Mouse (Mus musculus) T-cell, adult 66 days (primary cell): ENCODE results near the gene Fdps. TPM values are rescaled to one million over a fixed set of nuclear protein-coding genes. Genes with fewer than 3 reads are reported as not detected.

Source experiments
- total RNA-seq, 2 experiments: library from RNA; stranded (reverse); gene quantifications; 3 replicates in 1 of 2; 4 replicates in 1 of 2; pipeline ENCODE4 v1.2.4; 2023

Gene Fdps
- 10 to 100 TPM; 32.7 to 40.2 TPM for total RNA-seq

GRCm38 (mm10) chr3:89101812-89102494 is at the start of gene Fdps:
TSS of gene Fdps (minus strand) at chr3:89101959.

GRCm38 (mm10) chr3:89135958-89136357 is 34.2 kb upstream of the Fdps start, which contains the start of gene Pklr:
TSS of gene Pklr (plus strand) at chr3:89136142.

GRCm38 (mm10) chr3:89100811-89101210 is 948 bp downstream of the Fdps start, which contains the start of gene Gm43738:
TSS of gene Gm43738 (minus strand) at chr3:89101099.

DNA sequence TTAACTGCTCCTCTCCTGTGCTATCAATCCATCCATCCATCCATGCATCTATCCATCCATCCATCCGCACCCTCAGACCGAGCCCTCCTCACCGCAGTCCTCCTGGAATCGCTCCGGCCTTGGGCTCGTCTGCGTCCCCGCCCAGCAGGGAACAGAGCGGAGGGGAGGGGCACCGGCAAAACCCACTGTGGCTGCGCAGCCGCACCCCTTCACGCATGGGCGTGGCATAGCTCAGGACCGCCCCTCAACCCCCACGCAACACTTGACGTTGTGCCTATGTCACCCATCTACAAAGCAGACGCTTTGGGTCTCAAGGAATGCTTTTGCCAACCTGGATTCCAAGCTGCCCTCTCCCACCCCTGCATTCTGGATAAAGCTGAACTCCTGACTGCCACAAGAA is 8.6 kb downstream of the Fdps start, which contains the start of gene Rusc1:
Rusc1 (minus strand) TSS at position 137 of the 400 bp plus-strand sequence.

Other genes starting within 250 kb of the Fdps start
- 10 to 100 TPM; 17.6 to 18.2 TPM for gene Msto1, start 188.0 kb downstream of the Fdps start, total RNA-seq
- 10 to 100 TPM; 82.1 to 86.5 TPM for gene Ash1l, start 151.3 kb downstream of the Fdps start, total RNA-seq
- gene Dap3, start 150.8 kb downstream of the Fdps start, total RNA-seq: 100 to 1,000 TPM in 1 of 2 experiments, 10 to 100 TPM in 1; 94.8 to 105 TPM
- 10 to 100 TPM; 61.7 to 65.0 TPM for gene Rusc1, start 8.6 kb downstream of the Fdps start, total RNA-seq
- gene Gm43738, start 860 bp downstream of the Fdps start, total RNA-seq: under 1 TPM in 1 of 2 experiments, not detected in 1; 0.26 TPM
- gene Pklr, start 34.2 kb upstream of the Fdps start, total RNA-seq: under 1 TPM; 0.74 to 0.96 TPM
- 10 to 100 TPM; 11.3 to 14.4 TPM for gene Hcn3, start 58.2 kb upstream of the Fdps start, total RNA-seq
- 100 to 1,000 TPM; 123 to 131 TPM for gene Clk2, start 62.8 kb upstream of the Fdps start, total RNA-seq
- gene Scamp3, start 75.5 kb upstream of the Fdps start, total RNA-seq: 100 to 1,000 TPM; 159 to 177 TPM
- 100 to 1,000 TPM; 178 to 181 TPM for gene Fam189b, start 81.2 kb upstream of the Fdps start, total RNA-seq
- 10 to 100 TPM; 64.0 to 68.6 TPM for gene Gba, start 101.0 kb upstream of the Fdps start, total RNA-seq
- 1 to 10 TPM; 3.4 to 6.3 TPM for gene Thbs3, start 113.2 kb upstream of the Fdps start, total RNA-seq
- 10 to 100 TPM; 85.4 to 95.2 TPM for gene Mtx1, start 125.1 kb upstream of the Fdps start, total RNA-seq
- under 1 TPM in 1 of 2 experiments, not detected in 1; 0.87 TPM for gene Muc1, start 127.1 kb upstream of the Fdps start, total RNA-seq
- 100 to 1,000 TPM; 100 to 110 TPM for gene Krtcap2, start 144.0 kb upstream of the Fdps start, total RNA-seq
- gene Trim46, start 144.3 kb upstream of the Fdps start, total RNA-seq: 1 to 10 TPM; 1.6 to 2.3 TPM
- 10 to 100 TPM; 68.1 to 70.0 TPM for gene Dpm3, start 157.4 kb upstream of the Fdps start, total RNA-seq
- 100 to 1,000 TPM in 1 of 2 experiments, 10 to 100 TPM in 1; 98.1 to 113 TPM for gene Slc50a1, start 168.6 kb upstream of the Fdps start, total RNA-seq
- gene Efna1, start 179.2 kb upstream of the Fdps start, total RNA-seq: not detected
- gene Efna3, start 221.0 kb upstream of the Fdps start, total RNA-seq: not detected
- gene Efna4, start 236.1 kb upstream of the Fdps start, total RNA-seq: not detected
- 10 to 100 TPM; 11.4 to 12.0 TPM for gene Adam15, start 248.0 kb upstream of the Fdps start, total RNA-seq